Mouse (Mus musculus) adrenal gland, adult 8-10 months (tissue): ENCODE measurements around the gene Sik2. TPM values are rescaled to one million over a fixed set of nuclear protein-coding genes. Genes with fewer than 3 reads are reported as not detected.
A peak's percentile ranks its signal among the peaks of the same experiment; 100 is the strongest.

Experiments
- DNase-seq: peaks from one replicate; pipeline ENCODE4 v3.0.0; 2022
- total RNA-seq, 4 experiments: library from RNA; stranded (reverse); gene quantifications; 2 replicates each; pipeline ENCODE4 v1.2.4; 2022

Gene Sik2
- total RNA-seq, 4 experiments from 2014 or later = 58.6 to 85.4 (median 73.7) TPM

GRCm38 (mm10) chr9:50981499-50982190 lies 27.2 kb downstream of the Sik2 start:
- DNase-seq = no peak

GRCm38 (mm10) chr9:50974631-50975030 lies 34.2 kb downstream of the Sik2 start:
- DNase-seq = no peak

- no peak for DNase-seq
Observed at GRCm38 (mm10) chr9:50970413-50970812, 38.5 kb downstream of the Sik2 start.

GRCm38 (mm10) chr9:50969266-50969665 lies 39.6 kb downstream of the Sik2 start:
- no peak for DNase-seq

GRCm38 (mm10) chr9:50966277-50966676 lies 42.6 kb downstream of the Sik2 start:
- DNase-seq = no peak

- no peak for DNase-seq
Observed at GRCm38 (mm10) chr9:50965392-50965791, 43.5 kb downstream of the Sik2 start.

GRCm38 (mm10) chr9:50964911-50965310 lies 44.0 kb downstream of the Sik2 start:
- DNase-seq = no peak

GRCm38 (mm10) chr9:50957956-50958489 lies 50.9 kb downstream of the Sik2 start:
- DNase-seq = peak; percentile 70

GRCm38 (mm10) chr9:50955176-50955575 lies 53.7 kb downstream of the Sik2 start:
- DNase-seq = no peak

- DNase-seq = no peak
Observed at GRCm38 (mm10) chr9:50948097-50948823, 60.6 kb downstream of the Sik2 start.

- no peak for DNase-seq
Observed at GRCm38 (mm10) chr9:50946338-50946737, 62.5 kb downstream of the Sik2 start.

GRCm38 (mm10) chr9:50944826-50945225 lies 64.0 kb downstream of the Sik2 start:
- DNase-seq = no peak

GRCm38 (mm10) chr9:50942711-50943110 lies 66.2 kb downstream of the Sik2 start:
- DNase-seq = no peak

GRCm38 (mm10) chr9:50941804-50942401 lies 67.0 kb downstream of the Sik2 start:
- no peak for DNase-seq

GRCm38 (mm10) chr9:50929986-50930385 lies 78.9 kb downstream of the Sik2 start:
- DNase-seq = no peak

- DNase-seq = no peak
Observed at GRCm38 (mm10) chr9:50925801-50926200, 83.1 kb downstream of the Sik2 start.

GRCm38 (mm10) chr9:50924454-50924853 lies 84.4 kb downstream of the Sik2 start:
- DNase-seq = no peak

GRCm38 (mm10) chr9:50922363-50923153 lies 86.3 kb downstream of the Sik2 start:
- DNase-seq = no peak

GRCm38 (mm10) chr9:50920933-50921895 lies 87.7 kb downstream of the Sik2 start:
- DNase-seq = no peak

GRCm38 (mm10) chr9:50919554-50919953 lies 89.3 kb downstream of the Sik2 start:
- DNase-seq = no peak

- DNase-seq = no peak
Observed at GRCm38 (mm10) chr9:50918131-50918530, 90.7 kb downstream of the Sik2 start.
